Mouse (Mus musculus): Measurements from ENCODE around the gene Minos1. TPM values are rescaled to one million over a fixed set of nuclear protein-coding genes. Genes with fewer than 3 reads are reported as not detected.

Minos1 gene
- total RNA-seq, 2 experiments from 2014 or later = 423 to 444 TPM

DNA sequence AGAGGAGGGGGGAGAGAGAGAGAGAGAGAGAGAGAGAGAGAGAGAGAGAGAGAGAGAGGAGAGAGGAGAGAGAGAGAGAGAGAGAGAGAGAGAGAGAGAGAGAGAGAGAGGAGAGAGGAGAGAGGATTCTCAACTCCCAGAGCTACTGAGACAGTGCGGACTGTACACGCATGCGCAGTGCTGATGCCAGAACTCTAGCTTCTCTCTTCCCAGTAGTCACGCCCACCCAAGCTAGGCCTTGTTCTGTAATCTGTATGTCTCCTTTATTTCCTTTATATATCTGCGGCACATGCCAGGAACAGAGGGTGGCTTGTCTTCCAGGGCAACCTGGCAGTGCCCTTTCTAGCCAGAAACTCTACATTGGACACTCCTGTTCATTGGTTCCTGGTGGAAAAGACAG, 66.1 kb downstream of the Minos1 start:
- DNase-seq = no peak

DNA sequence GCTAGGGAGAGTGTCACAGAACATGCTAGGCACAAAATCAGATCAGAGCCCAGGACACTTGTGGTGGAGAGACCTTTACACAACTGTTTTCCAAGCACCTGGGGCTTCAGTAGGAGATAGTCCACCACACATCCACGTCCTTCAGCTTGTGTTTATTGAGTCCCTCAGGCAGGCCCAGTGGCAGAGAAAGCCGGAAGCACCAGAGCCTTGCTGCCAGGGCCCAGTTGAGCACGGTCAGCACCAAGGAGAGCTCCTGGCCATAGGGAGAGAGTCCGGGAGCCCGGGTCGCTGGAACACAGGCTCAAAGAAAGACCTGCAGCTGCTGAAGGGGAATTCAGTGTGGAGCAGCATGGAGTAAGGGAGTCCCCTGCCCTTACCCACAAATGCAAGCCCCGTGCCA, 71.3 kb downstream of the Minos1 start:
- DNase-seq = no peak

DNA sequence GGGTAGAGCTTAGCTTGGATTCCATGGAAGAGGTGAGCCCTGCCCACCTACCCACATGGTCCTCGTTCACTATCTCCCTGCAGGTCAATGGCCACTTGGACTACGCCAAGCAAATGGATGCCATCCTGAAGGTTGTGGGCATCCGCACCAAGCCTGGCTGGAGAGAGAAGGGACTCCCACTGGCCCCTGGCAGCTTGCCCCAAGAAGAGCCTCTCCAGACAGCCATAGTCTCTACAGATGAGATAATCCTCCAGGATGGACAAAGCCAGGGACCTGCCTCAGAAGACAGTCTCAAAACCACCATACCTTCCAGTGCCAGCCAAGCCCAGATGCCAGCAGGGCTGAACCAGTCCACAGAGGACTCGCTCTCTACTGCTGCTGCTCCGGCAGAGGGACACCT, 72.9 kb downstream of the Minos1 start:
- no peak for DNase-seq

DNA sequence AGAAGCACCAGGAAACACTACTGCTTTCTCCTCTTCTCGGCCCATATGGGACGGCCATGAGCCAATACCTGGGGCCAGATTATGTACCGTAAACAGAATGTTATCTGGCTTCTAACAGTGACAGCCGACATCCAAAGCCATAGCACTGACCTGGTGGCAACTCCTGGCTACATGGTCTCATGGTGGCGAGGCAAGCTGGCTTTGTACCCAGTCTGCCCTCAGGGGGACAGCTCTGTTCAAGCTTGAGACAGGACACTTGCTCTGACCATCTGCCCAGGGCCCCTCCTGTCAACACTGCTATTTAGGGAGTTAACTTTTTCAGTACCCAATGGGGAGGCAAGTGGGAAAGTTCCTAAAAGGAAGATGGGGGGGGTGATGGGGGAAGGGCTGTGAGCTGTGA, 73.6 kb downstream of the Minos1 start:
- DNase-seq = no peak

DNA sequence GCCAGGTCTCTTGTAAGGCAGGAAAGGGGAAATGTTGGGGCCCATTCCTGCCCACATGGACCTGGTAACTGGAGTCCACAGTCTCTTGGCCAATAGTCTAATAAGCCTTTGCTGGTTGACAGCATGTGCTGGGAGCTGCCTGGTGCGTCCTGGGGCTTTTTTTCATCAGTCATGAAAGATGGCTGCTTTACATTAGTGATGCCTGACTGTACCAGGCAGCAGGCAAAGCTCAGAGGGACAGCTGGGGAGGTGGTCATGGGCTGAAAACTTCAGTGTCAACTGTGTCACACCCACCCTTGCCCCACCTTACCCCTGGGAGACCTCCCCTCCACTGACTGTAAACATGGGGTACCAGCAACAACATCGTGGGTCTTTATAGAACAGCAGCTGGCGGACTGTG, 75.2 kb downstream of the Minos1 start:
- DNase-seq = no peak

DNA sequence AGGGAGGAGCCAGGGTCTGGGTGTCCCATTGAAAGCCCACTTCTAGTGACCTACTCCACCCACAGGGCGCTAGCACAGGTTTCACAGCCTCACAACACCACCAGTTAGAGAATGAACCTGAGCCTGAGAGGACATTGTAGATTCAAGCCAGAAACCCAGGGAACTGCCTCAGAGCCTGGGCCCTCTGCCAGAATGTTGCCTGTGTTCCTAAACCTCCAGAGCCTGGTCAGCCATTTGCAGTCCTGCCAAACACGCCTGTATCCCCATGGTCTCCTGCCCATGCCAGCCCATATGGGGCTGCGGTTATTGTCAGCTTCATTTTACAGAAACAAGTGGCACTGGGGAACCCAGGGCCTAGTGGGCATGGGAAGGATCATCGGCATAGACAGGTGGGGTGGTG, 75.6 kb downstream of the Minos1 start:
- no peak for DNase-seq

DNA sequence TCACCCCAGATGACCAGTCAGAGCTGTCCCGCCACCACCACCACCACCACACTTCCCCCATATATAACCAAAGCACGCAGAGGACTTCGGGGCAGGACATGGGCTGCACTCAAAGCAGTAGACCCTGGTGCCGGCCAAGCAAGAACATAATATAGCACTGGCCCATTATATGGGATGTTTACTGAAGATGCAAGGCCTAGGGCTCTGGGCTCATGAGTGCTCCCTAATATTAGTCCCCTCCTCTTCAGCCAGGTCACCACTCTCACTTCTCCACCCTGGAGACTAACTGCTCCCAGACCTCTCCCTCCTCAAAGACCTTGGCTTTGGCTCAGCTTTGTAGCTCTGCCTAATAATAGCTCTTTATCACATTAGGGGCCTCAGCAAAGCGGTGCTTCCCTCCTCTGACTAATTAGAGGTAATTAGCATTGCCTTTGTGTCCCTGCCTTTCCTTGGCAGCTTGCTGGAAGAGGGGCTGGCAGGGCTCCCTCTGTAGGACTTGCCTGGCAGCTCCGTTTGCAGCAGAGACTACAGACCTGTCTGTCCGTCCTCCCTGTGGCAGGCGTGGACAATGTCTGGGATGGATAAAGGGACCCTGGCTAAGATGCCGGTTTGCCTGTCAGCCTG, 76.5 kb downstream of the Minos1 start:
- no peak for DNase-seq

DNA sequence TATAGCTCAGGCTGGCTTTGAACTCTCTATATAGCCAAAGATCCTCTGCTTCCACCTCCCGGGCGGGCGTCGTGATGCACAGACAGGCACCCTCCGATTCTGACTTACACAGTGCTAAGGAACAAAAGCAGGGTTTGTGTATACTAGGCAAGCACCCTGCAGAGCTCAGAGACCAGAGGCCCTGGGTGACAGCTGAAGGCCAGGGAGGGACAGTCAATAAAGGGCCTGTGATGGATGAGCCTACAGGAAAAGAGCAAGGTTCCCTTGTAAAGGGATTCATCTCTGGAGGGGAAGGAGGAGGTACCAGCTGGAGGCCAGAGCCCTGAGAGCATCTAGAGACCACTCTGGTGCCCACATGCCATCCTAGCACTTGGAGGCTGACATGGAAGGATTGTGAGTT, 77.5 kb downstream of the Minos1 start:
- DNase-seq = no peak

DNA sequence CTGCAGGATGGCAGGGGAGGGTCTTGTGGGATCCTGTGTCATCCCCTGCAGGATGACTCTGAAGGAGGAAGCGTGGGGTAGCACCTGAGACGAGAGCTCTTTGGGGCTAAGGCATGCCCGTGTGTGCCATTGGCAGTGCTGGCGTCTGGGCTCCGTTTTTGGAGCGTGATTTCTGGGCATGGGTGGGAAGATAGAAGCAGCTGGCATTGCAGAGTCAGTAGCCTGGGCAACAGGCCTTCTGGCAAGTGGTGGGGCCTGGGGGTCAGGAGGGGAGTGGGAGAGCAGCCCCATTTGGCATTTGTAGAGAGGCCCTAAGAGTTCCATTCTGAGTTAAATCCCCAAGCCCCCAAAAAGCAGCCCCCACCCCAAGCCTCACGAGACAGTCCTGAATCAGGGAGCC, 78.1 kb downstream of the Minos1 start:
- DNase-seq = no peak

Other genes starting within 250 kb of the Minos1 start
- 10 to 100 TPM; 11.4 to 13.8 TPM for gene Otud3, start 217.2 kb downstream of the Minos1 start, total RNA-seq (2021)
- gene Rnf186, start 164.0 kb downstream of the Minos1 start, total RNA-seq (2021) = not detected
- 1 to 10 TPM; 4.7 TPM for gene Tmco4, start 158.2 kb downstream of the Minos1 start, total RNA-seq (2021)
- not detected for gene Htr6, start 55.5 kb downstream of the Minos1 start, total RNA-seq (2021)
- gene Nbl1, start 38.1 kb downstream of the Minos1 start, total RNA-seq (2021) = 10 to 100 TPM; 23.4 to 25.1 TPM
- 100 to 1,000 TPM; 472 to 500 TPM for gene Capzb, start 61.8 kb upstream of the Minos1 start, total RNA-seq (2021)
- gene Pqlc2, start 179.6 kb upstream of the Minos1 start, total RNA-seq (2021) = 1 to 10 TPM; 4.9 to 6.9 TPM
- gene Akr7a5, start 179.6 kb upstream of the Minos1 start, total RNA-seq (2021) = 10 to 100 TPM; 30.5 to 35.9 TPM
- gene Mrto4, start 221.5 kb upstream of the Minos1 start, total RNA-seq (2021) = 10 to 100 TPM; 32.7 to 33.3 TPM
- 10 to 100 TPM; 26.3 to 28.4 TPM for gene Emc1, start 221.5 kb upstream of the Minos1 start, total RNA-seq (2021)
- 10 to 100 TPM; 79.0 to 90.6 TPM for gene Ubr4, start 221.5 kb upstream of the Minos1 start, total RNA-seq (2021)